14 mouse cellular contexts compared by ENCODE assay signal in the genomic region with DNA sequence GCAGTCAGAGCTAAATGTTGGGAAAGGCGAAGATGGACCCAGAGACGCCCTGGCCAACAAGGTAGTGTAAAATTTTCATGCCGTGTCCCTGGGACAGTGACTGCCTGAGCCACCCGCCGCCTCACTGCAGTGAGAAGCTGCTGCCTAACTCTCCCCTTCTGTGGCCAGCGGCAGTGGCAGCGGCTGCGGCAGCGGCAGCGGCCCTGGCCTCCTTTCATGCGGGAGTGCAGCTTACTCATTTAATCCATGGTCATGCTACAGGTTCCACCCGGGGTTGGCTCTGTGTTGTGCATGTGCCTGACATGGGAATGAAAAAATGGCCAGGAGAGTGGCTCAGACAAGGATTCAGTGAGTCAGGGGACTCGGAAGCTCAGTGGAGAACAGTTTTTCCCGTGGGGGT. TPM values are rescaled to one million over a fixed set of nuclear protein-coding genes. Genes with fewer than 3 reads are reported as not detected.
DNase-seq lines count a peak whose midpoint lies in the region; ATAC-seq and TF ChIP-seq lines count a peak whose summit lies in the region.
"Had no signal": no experiment of that assay in that cellular context is flagged by ENCODE, and none has a peak within 500 bp of the region (broad histone marks: within the 10 kb centered on the region; RNA-seq: fewer than 3 reads in every experiment).

No protein-coding gene starts in this region.

- H3K4me1 ChIP-seq in forebrain, embryonic 12.5 days: peaks cover 25% of the 10 kb centered on the region
- 0 out of 2 replicates have a peak, but pooled peaks cover 3% of the 10 kb centered on the region for H3K4me1 ChIP-seq in forebrain, embryonic 15.5 days
- H3K4me1 ChIP-seq in E14TG2a.4 (replicated peaks; ENCODE audit: low read depth, low read length): peaks cover 31% of the 10 kb centered on the region
- H3K4me1 ChIP-seq in hindbrain, postnatal 0 days (ENCODE audit: insufficient read depth, low read length): peaks cover 8% of the 10 kb centered on the region; the same call in 1 of the 2 replicates
- no peaks in the 10 kb centered on the region for H3K4me1 ChIP-seq in liver, postnatal 0 days (ENCODE audit: insufficient read depth)

- H3K27ac ChIP-seq in forebrain, embryonic 12.5 days: no peak overlapping the region
- H3K27ac ChIP-seq in forebrain, embryonic 15.5 days (replicated peaks): no peak overlapping the region
- no peak overlapping the region for H3K27ac ChIP-seq in hindbrain, postnatal 0 days
- H3K27ac ChIP-seq in liver, postnatal 0 days (ENCODE audit: low read depth): no peak overlapping the region
- H3K27ac ChIP-seq: hindbrain, embryonic 15.5 days had no signal

- peaks cover 4% of the 10 kb centered on the region; the same call in 1 of the 2 replicates for H3K27me3 ChIP-seq in forebrain, embryonic 12.5 days
- no peaks in the 10 kb centered on the region for H3K27me3 ChIP-seq in forebrain, embryonic 15.5 days
- H3K27me3 ChIP-seq in E14TG2a.4 (ENCODE audit: insufficient read depth, low read length): peaks cover 49% of the 10 kb centered on the region
- H3K27me3 ChIP-seq in hindbrain, postnatal 0 days (ENCODE audit: insufficient read depth, low read length): no peaks in the 10 kb centered on the region
- H3K27me3 ChIP-seq in liver, postnatal 0 days (ENCODE audit: insufficient read depth, low read length): peaks cover 13% of the 10 kb centered on the region; the same call in 1 of the 2 replicates
- H3K27me3 ChIP-seq: hindbrain, embryonic 15.5 days had no signal

- H3K9ac ChIP-seq in forebrain, embryonic 12.5 days: no peak overlapping the region
- H3K9ac ChIP-seq in forebrain, embryonic 15.5 days (replicated peaks): no peak overlapping the region
- no peak overlapping the region for H3K9ac ChIP-seq in hindbrain, postnatal 0 days (replicated peaks; ENCODE audit: low read length)
- H3K9ac ChIP-seq in liver, postnatal 0 days (replicated peaks): no peak overlapping the region
- H3K9ac ChIP-seq: hindbrain, embryonic 15.5 days had no signal

- no peak for TF ChIP-seq CTCF in E14TG2a.4 (conservative IDR thresholded peaks at IDR 0.05; ENCODE audit: low read length)
- no peak for TF ChIP-seq CTCF in hindbrain, postnatal 0 days (IDR thresholded peaks at IDR 0.05; ENCODE audit: low read depth)
- TF ChIP-seq CTCF in liver, postnatal 0 days (IDR thresholded peaks at IDR 0.05; ENCODE audit: low read depth): no peak

- no peaks in the 10 kb centered on the region for H3K9me3 ChIP-seq in forebrain, embryonic 12.5 days
- H3K9me3 ChIP-seq in forebrain, embryonic 15.5 days: no peaks in the 10 kb centered on the region
- no peaks in the 10 kb centered on the region for H3K9me3 ChIP-seq in E14TG2a.4 (ENCODE audit: low read length)
- no peaks in the 10 kb centered on the region for H3K9me3 ChIP-seq in hindbrain, postnatal 0 days (ENCODE audit: low read length)
- H3K9me3 ChIP-seq in liver, postnatal 0 days (ENCODE audit: low read length): no peaks in the 10 kb centered on the region
- H3K9me3 ChIP-seq: heart, embryonic 10.5 days; hindbrain, embryonic 15.5 days had no signal

- H3K4me3 ChIP-seq in forebrain, embryonic 12.5 days (replicated peaks): no peak overlapping the region
- H3K4me3 ChIP-seq in forebrain, embryonic 15.5 days: no peak overlapping the region
- H3K4me3 ChIP-seq in E14TG2a.4 (replicated peaks; ENCODE audit: low read length): peak overlapping the region; percentile 39; the same call in 1 of the 2 replicates
- no peak overlapping the region for H3K4me3 ChIP-seq in hindbrain, postnatal 0 days (ENCODE audit: low read length)
- H3K4me3 ChIP-seq in liver, postnatal 0 days (ENCODE audit: low read depth, low read length): no peak overlapping the region
- H3K4me3 ChIP-seq: heart, embryonic 10.5 days; hindbrain, embryonic 15.5 days had no signal

- WGBS in forebrain, embryonic 12.5 days: 45% methylated on average over 14 of the region's 14 CpGs
- 40% methylated on average over 14 of the region's 14 CpGs for WGBS in forebrain, embryonic 15.5 days
- 33% methylated on average over 14 of the region's 14 CpGs for WGBS in hindbrain, postnatal 0 days
- 54% methylated on average over 14 of the region's 14 CpGs for WGBS in liver, postnatal 0 days (ENCODE audit: insufficient replicate concordance)

- peaks cover 32% of the 10 kb centered on the region for H3K36me3 ChIP-seq in forebrain, embryonic 12.5 days (replicated peaks)
- H3K36me3 ChIP-seq in forebrain, embryonic 15.5 days: peaks cover 16% of the 10 kb centered on the region; the same call in 1 of the 2 replicates
- peaks cover 19% of the 10 kb centered on the region; the same call in 1 of the 2 replicates for H3K36me3 ChIP-seq in E14TG2a.4 (ENCODE audit: insufficient read depth, low read length)
- peaks cover 26% of the 10 kb centered on the region for H3K36me3 ChIP-seq in hindbrain, postnatal 0 days (ENCODE audit: insufficient read depth, low read length)
- H3K36me3 ChIP-seq in liver, postnatal 0 days (replicated peaks; ENCODE audit: insufficient read depth, low read length): no peaks in the 10 kb centered on the region
- H3K36me3 ChIP-seq: heart, embryonic 10.5 days had no signal

- DNase-seq in adrenal gland, postnatal 36 days: peak; percentile 67 to 75
- DNase-seq in hindbrain, postnatal 0 days (ENCODE audit: low spot score): no peak
- DNase-seq in kidney, postnatal 14 days: no peak
- no peak for DNase-seq in liver, postnatal 0 days
- no peak for DNase-seq in urinary bladder, postnatal 25 days (ENCODE audit: low spot score)
- DNase-seq: cerebellum, postnatal 25 days; lung, adult 2 months; right cerebral cortex, adult 18-20 months; thymus, adult 2 months had no signal

- H3K4me2 ChIP-seq in forebrain, embryonic 12.5 days: no peak overlapping the region
- H3K4me2 ChIP-seq in forebrain, embryonic 15.5 days (replicated peaks): no peak overlapping the region
- H3K4me2 ChIP-seq in hindbrain, postnatal 0 days (ENCODE audit: low read depth, low read length): no peak overlapping the region
- no peak overlapping the region for H3K4me2 ChIP-seq in liver, postnatal 0 days (ENCODE audit: low read depth, low read length)
- H3K4me2 ChIP-seq: hindbrain, embryonic 15.5 days had no signal

- 0 out of 2 replicates have a peak, but pooled peaks have one; percentile 33 for ATAC-seq in forebrain, embryonic 12.5 days (ENCODE audit: low FRiP score)
- ATAC-seq in forebrain, embryonic 15.5 days (replicated peaks): no peak
- 0 out of 2 replicates have a peak, but pooled peaks have one; percentile 16 for ATAC-seq in hindbrain, postnatal 0 days
- ATAC-seq in liver, postnatal 0 days: no peak

- TF ChIP-seq EP300 in liver, postnatal 0 days (IDR thresholded peaks at IDR 0.05; ENCODE audit: low read depth): no peak

RNA-seq across cellular contexts. Expression of gene Serpinh1, which starts 32.5 kb away (rescaled TPM):
- polyA plus RNA-seq in forebrain, embryonic 12.5 days (2016; fragmentation: Nextera tagmentation; extraction: Ambion mirVana): 425 and 501 TPM in 2 replicates
- 210 and 215 TPM in 2 replicates for polyA plus RNA-seq in forebrain, embryonic 15.5 days (2015; fragmentation: Nextera tagmentation; extraction: Ambion mirVana)
- total RNA-seq in adrenal gland, postnatal 36 days (2021): 100 to 1,000 TPM; 266 to 469 TPM
- total RNA-seq in hindbrain, postnatal 0 days (2014; rRNA removed): 214 and 215 TPM in 2 replicates
- 161 TPM in 2 replicates for polyA plus RNA-seq in hindbrain, postnatal 0 days (2015; fragmentation: Nextera tagmentation; extraction: Ambion mirVana)
- 24.0 and 29.6 TPM in 2 replicates for polyA plus RNA-seq in liver, postnatal 0 days (2015; fragmentation: Nextera tagmentation; extraction: Ambion mirVana)

RNA-seq across cellular contexts. Expression of gene Map6, which starts 53.3 kb away (rescaled TPM):
- polyA plus RNA-seq in forebrain, embryonic 12.5 days (2016; fragmentation: Nextera tagmentation; extraction: Ambion mirVana): 63.5 and 65.1 TPM in 2 replicates
- 77.8 and 80.9 TPM in 2 replicates for polyA plus RNA-seq in forebrain, embryonic 15.5 days (2015; fragmentation: Nextera tagmentation; extraction: Ambion mirVana)
- total RNA-seq in adrenal gland, postnatal 36 days (2021): 1 to 10 TPM; 7.6 to 7.9 TPM
- total RNA-seq in hindbrain, postnatal 0 days (2014; rRNA removed): 292 and 327 TPM in 2 replicates
- 97.4 and 111 TPM in 2 replicates for polyA plus RNA-seq in hindbrain, postnatal 0 days (2015; fragmentation: Nextera tagmentation; extraction: Ambion mirVana)
- 0.06 TPM in 2 replicates for polyA plus RNA-seq in liver, postnatal 0 days (2015; fragmentation: Nextera tagmentation; extraction: Ambion mirVana)

Comparison
In these comparisons a context has a peak if more than half of its experiments do, and no peak if none do; other contexts are left out.
1. ATAC-seq: peak in forebrain, embryonic 12.5 days (single experiment) and hindbrain, postnatal 0 days (single experiment); none in forebrain, embryonic 15.5 days (single experiment) and liver, postnatal 0 days (single experiment).
2. DNase-seq: peak in adrenal gland, postnatal 36 days (2 of 2); none in hindbrain, postnatal 0 days (single experiment), kidney, postnatal 14 days (single experiment), liver, postnatal 0 days (single experiment) and urinary bladder, postnatal 25 days (single experiment).
3. RNA of gene Map6, which starts 53.3 kb away (polyA plus RNA-seq): 97.4 to 111 TPM in hindbrain, postnatal 0 days, 77.8 to 80.9 TPM in forebrain, embryonic 15.5 days and 63.5 to 65.1 TPM in forebrain, embryonic 12.5 days; 0.06 TPM in liver, postnatal 0 days; every median in the first group is over 10 times any median in the second.